Mouse (Mus musculus) hematopoietic stem cell, adult 5-6 weeks (primary cell): ENCODE results near the gene Mov10l1. TPM values are rescaled to one million over a fixed set of nuclear protein-coding genes. Genes with fewer than 3 reads are reported as not detected.

Experiments used
- ATAC-seq, 2 experiments: fragments of 125-278 bp in 1 of 2; replicated peaks in 1 of 2; 2 replicates each; pipeline ENCODE4 v1.8.0; 2016 to 2017; ENCODE audit warnings: inconsistent platforms in 2 of 2, mild to moderate bottlenecking in 2 of 2, moderate number of reproducible peaks in 2 of 2, low read depth in 1 of 2, moderate TSS enrichment in 1 of 2; ENCODE audit not compliant: low FRiP score in 2 of 2, poor library complexity in 2 of 2, severe bottlenecking in 2 of 2, insufficient read depth in 1 of 2, low TSS enrichment in 1 of 2
- total RNA-seq: library from RNA; stranded (forward); fragments of 172-1452, 232-1000 nt; gene quantifications from 2 replicates; pipeline ENCODE4 v1.2.3, GENCODE M21; 2017

The Mov10l1 gene
- total RNA-seq, 1 experiment from 2014 or later = not detected

GRCm38 (mm10) chr15:89063001-89063400, 80.3 kb downstream of the Mov10l1 start:
- no peak for ATAC-seq

GRCm38 (mm10) chr15:89063536-89063935, 80.8 kb downstream of the Mov10l1 start:
- ATAC-seq = no peak

- no peak for ATAC-seq
Measured at GRCm38 (mm10) chr15:89064891-89065290, 82.2 kb downstream of the Mov10l1 start.

GRCm38 (mm10) chr15:89067609-89068008, 84.9 kb downstream of the Mov10l1 start:
- peak; percentile 57 to 58; a peak in 3 of 4 replicates for ATAC-seq

- no peak for ATAC-seq
Measured at GRCm38 (mm10) chr15:89068226-89068625, 85.5 kb downstream of the Mov10l1 start.

GRCm38 (mm10) chr15:89069336-89069840, 86.7 kb downstream of the Mov10l1 start:
- no peak for ATAC-seq

- ATAC-seq = no peak
Measured at GRCm38 (mm10) chr15:89070606-89071005, 87.9 kb downstream of the Mov10l1 start.

- ATAC-seq = peak; percentile 37 to 44
Measured at GRCm38 (mm10) chr15:89073993-89074603, 91.4 kb downstream of the Mov10l1 start.

- ATAC-seq = peak; percentile 15 to 25; a peak in 3 of 4 replicates
Measured at GRCm38 (mm10) chr15:89074613-89075477, 92.1 kb downstream of the Mov10l1 start, which contains the start of gene Trabd. Gene Trabd, plus strand, starts transcription at chr15:89075124.

- peak; percentile 47 to 55 for ATAC-seq
Measured at GRCm38 (mm10) chr15:89075478-89076147, 92.9 kb downstream of the Mov10l1 start.

- ATAC-seq = no peak
Measured at GRCm38 (mm10) chr15:89076156-89076731, 93.5 kb downstream of the Mov10l1 start.

- peak; percentile 75 to 82 for ATAC-seq
Measured at GRCm38 (mm10) chr15:89078208-89078836, 95.6 kb downstream of the Mov10l1 start.

GRCm38 (mm10) chr15:89083906-89084305, 101.2 kb downstream of the Mov10l1 start:
- ATAC-seq = no peak

GRCm38 (mm10) chr15:89084826-89085225, 102.1 kb downstream of the Mov10l1 start:
- ATAC-seq = no peak

- ATAC-seq = peak; percentile 89 to 94
Measured at GRCm38 (mm10) chr15:89088607-89089247, 106.0 kb downstream of the Mov10l1 start, which contains the start of gene Selenoo. Gene Selenoo, plus strand, starts transcription at chr15:89089084.

- peak in 1 of 2 experiments; percentile 16; a peak in 1 of 4 replicates for ATAC-seq
Measured at GRCm38 (mm10) chr15:89089248-89090051, 106.7 kb downstream of the Mov10l1 start.
